Mouse (Mus musculus): ENCODE results near the gene Lsm10. TPM values are rescaled to one million over a fixed set of nuclear protein-coding genes. Genes with fewer than 3 reads are reported as not detected.

Lsm10 gene
- polyA plus RNA-seq, 1 experiment from 2014 or later = 41.8 TPM

DNA sequence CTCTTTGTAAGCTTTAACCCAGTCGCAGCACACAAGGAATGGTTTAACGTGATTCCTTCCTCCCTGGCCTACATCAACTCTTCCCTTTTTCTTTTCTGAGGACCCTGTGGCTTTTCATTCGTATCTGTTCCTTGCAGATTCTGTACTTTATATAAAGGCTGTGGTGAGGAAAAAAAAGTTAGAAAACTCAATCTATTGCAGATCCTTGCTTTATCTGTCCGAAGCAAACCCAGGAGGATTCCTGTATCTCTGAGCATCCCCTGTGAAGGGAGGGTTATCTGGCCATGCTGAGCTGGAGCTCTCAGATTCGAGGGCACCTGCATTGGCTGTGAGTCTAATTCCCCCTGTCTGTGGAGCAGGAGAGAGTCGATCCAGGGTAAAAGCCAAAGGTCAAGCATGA, 27.6 kb upstream of the Lsm10 start:
- H3K4me3 ChIP-seq (ENCODE audit: low read depth, low read length) = no peak overlapping the region
- H3K9me3 ChIP-seq (ENCODE audit: control insufficient read depth, low read length) = no peaks in the 10 kb centered on the region
- DNase-seq (ENCODE audit: low spot score) (no peak), ATAC-seq (ENCODE audit: low FRiP score, low TSS enrichment) (no peak)
- H3K9ac ChIP-seq (ENCODE audit: low read length) = no peak overlapping the region
- no peaks in the 10 kb centered on the region for H3K36me3 ChIP-seq (ENCODE audit: control insufficient read depth, insufficient read depth, low read length)
- no peaks in the 10 kb centered on the region for H3K4me1 ChIP-seq (replicated peaks; ENCODE audit: control insufficient read depth, insufficient read depth)
- no peak overlapping the region for H3K27ac ChIP-seq (replicated peaks)
- H3K27me3 ChIP-seq (ENCODE audit: control insufficient read depth, insufficient read depth, low read length) = no peaks in the 10 kb centered on the region
- 82% methylated on average over 6 of the region's 6 CpGs for WGBS
- TF ChIP-seq CTCF (IDR thresholded peaks at IDR 0.05; ENCODE audit: low read depth) (no peak), EP300 (optimal IDR thresholded peaks at IDR 0.05) (no peak)
- no peak overlapping the region for H3K4me2 ChIP-seq (replicated peaks; ENCODE audit: low read depth)

DNA sequence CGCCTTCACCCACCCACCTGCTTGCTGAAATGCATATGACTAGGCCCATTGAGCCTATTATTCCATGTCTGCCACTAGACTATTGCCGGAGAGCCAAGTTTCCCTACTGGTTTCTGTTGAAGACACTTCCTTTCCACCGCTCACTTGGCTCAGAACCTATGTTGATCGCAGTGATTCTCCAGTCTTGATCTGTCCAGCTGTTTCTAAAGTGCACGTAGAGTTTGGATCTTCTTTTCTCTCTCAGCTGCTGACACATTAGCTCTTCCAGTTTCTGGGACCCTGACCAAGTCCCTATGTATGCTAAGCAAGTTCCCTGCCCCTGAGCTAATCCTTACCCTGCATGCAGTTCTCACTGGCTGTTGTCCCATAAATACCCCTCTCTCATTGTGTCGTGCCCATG, 18.6 kb upstream of the Lsm10 start:
- TF ChIP-seq CTCF (IDR thresholded peaks at IDR 0.05; ENCODE audit: low read depth) = no peak
- no peak for TF ChIP-seq EP300 (optimal IDR thresholded peaks at IDR 0.05)
- Histone ChIP-seq H3K36me3 (ENCODE audit: control insufficient read depth, insufficient read depth, low read length) (no peaks in the 10 kb centered on the region), H3K9ac (ENCODE audit: low read length) (no peak overlapping the region), H3K4me2 (replicated peaks; ENCODE audit: low read depth) (no peak overlapping the region), H3K27me3 (ENCODE audit: control insufficient read depth, insufficient read depth, low read length) (no peaks in the 10 kb centered on the region), H3K27ac (replicated peaks) (no peak overlapping the region), H3K4me3 (ENCODE audit: low read depth, low read length) (no peak overlapping the region), H3K9me3 (ENCODE audit: control insufficient read depth, low read length) (no peaks in the 10 kb centered on the region), H3K4me1 (replicated peaks; ENCODE audit: control insufficient read depth, insufficient read depth) (no peaks in the 10 kb centered on the region)
- WGBS = 67% methylated on average over 6 of the region's 6 CpGs
- DNase-seq (ENCODE audit: low spot score) = no peak
- no peak for ATAC-seq (ENCODE audit: low FRiP score, low TSS enrichment)

DNA sequence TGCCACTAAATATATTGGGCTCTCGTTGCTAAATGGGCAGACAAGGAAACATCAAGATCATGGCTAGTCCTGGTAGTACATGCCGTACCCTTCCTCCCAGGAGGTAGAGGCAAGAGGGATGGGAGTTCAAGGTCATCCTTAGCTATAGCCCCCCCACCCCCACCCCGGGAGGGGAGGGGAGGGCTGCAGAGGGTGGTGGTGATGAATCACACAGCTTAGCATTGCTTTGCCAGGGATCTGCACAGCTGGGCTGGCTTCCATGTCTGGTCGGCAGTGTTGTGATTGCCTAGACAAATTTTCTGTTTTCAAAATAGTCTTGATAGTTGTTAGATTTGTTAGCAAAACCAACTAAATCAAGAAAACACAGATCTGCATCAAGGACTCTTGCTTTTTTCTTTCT, 17.2 kb upstream of the Lsm10 start:
- Histone ChIP-seq H3K4me1 (replicated peaks; ENCODE audit: control insufficient read depth, insufficient read depth) (no peaks in the 10 kb centered on the region), H3K27me3 (ENCODE audit: control insufficient read depth, insufficient read depth, low read length) (no peaks in the 10 kb centered on the region), H3K9ac (ENCODE audit: low read length) (no peak overlapping the region), H3K4me3 (ENCODE audit: low read depth, low read length) (no peak overlapping the region), H3K9me3 (ENCODE audit: control insufficient read depth, low read length) (no peaks in the 10 kb centered on the region), H3K4me2 (replicated peaks; ENCODE audit: low read depth) (no peak overlapping the region), H3K36me3 (ENCODE audit: control insufficient read depth, insufficient read depth, low read length) (no peaks in the 10 kb centered on the region), H3K27ac (replicated peaks) (no peak overlapping the region)
- no peak for DNase-seq (ENCODE audit: low spot score)
- WGBS = 66% methylated on average over 4 of the region's 4 CpGs
- TF ChIP-seq EP300 (optimal IDR thresholded peaks at IDR 0.05) = no peak
- no peak for TF ChIP-seq CTCF (IDR thresholded peaks at IDR 0.05; ENCODE audit: low read depth)
- no peak for ATAC-seq (ENCODE audit: low FRiP score, low TSS enrichment)

DNA sequence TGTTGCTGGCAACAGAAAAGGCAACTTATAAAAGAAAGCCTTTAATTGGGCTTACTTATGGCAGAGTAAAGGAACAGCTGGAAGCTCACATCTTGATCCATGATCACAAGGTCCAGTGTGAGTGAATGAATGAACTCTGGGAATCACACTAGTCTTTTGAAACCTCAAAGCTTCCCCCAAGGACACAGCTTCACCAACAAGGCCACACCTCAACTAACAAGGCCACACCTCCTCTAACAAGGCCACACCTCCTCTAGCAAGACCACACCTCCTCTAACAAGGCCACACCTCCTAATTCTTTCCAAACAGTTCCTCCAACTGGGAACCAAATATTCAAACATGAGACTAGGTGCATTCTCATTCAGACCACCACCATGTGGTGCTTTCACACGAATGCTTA, 14.8 kb upstream of the Lsm10 start:
- 92% methylated on average over 1 of the region's 1 CpGs for WGBS
- no peak overlapping the region for H3K9ac ChIP-seq (ENCODE audit: low read length)
- DNase-seq (ENCODE audit: low spot score) (no peak), ATAC-seq (ENCODE audit: low FRiP score, low TSS enrichment) (no peak)
- no peaks in the 10 kb centered on the region for H3K4me1 ChIP-seq (replicated peaks; ENCODE audit: control insufficient read depth, insufficient read depth)
- TF ChIP-seq CTCF (IDR thresholded peaks at IDR 0.05; ENCODE audit: low read depth) = no peak
- TF ChIP-seq EP300 (optimal IDR thresholded peaks at IDR 0.05) = no peak
- no peaks in the 10 kb centered on the region for H3K36me3 ChIP-seq (ENCODE audit: control insufficient read depth, insufficient read depth, low read length)
- H3K27me3 ChIP-seq (ENCODE audit: control insufficient read depth, insufficient read depth, low read length) = no peaks in the 10 kb centered on the region
- H3K4me2 ChIP-seq (replicated peaks; ENCODE audit: low read depth) = no peak overlapping the region
- H3K9me3 ChIP-seq (ENCODE audit: control insufficient read depth, low read length) = no peaks in the 10 kb centered on the region
- no peak overlapping the region for H3K27ac ChIP-seq (replicated peaks)
- H3K4me3 ChIP-seq (ENCODE audit: low read depth, low read length) = no peak overlapping the region

DNA sequence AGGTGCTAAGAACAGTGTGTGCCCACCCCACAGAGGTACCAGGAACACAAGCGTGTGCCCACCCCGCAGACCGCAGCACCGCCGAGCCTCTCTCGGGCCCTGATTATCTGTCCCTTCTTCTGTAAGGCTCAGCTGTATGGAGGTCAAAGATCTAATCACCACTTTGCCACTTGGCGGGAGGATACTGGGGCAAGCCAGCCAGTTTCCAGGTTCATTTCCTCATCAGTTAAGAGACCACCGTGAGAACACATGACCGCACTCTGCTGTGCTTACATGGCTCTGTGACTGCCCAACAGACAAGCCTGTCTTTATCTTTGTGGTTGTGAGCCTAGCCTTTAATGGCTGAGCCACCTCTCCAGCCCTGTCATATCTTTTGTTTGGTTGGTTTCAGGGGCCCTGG, 13.4 kb upstream of the Lsm10 start:
- 84% methylated on average over 9 of the region's 9 CpGs for WGBS
- no peak for DNase-seq (ENCODE audit: low spot score)
- Histone ChIP-seq H3K9ac (ENCODE audit: low read length) (no peak overlapping the region), H3K36me3 (ENCODE audit: control insufficient read depth, insufficient read depth, low read length) (0 out of 2 replicates have a peak, but pooled peaks cover 2% of the 10 kb centered on the region), H3K4me2 (replicated peaks; ENCODE audit: low read depth) (no peak overlapping the region), H3K27me3 (ENCODE audit: control insufficient read depth, insufficient read depth, low read length) (no peaks in the 10 kb centered on the region), H3K4me1 (replicated peaks; ENCODE audit: control insufficient read depth, insufficient read depth) (no peaks in the 10 kb centered on the region), H3K4me3 (ENCODE audit: low read depth, low read length) (no peak overlapping the region), H3K9me3 (ENCODE audit: control insufficient read depth, low read length) (no peaks in the 10 kb centered on the region), H3K27ac (replicated peaks) (no peak overlapping the region)
- ATAC-seq (ENCODE audit: low FRiP score, low TSS enrichment) = peak; percentile 41; the same call in 1 of the 2 replicates
- no peak for TF ChIP-seq EP300 (optimal IDR thresholded peaks at IDR 0.05)
- TF ChIP-seq CTCF (IDR thresholded peaks at IDR 0.05; ENCODE audit: low read depth) = no peak

DNA sequence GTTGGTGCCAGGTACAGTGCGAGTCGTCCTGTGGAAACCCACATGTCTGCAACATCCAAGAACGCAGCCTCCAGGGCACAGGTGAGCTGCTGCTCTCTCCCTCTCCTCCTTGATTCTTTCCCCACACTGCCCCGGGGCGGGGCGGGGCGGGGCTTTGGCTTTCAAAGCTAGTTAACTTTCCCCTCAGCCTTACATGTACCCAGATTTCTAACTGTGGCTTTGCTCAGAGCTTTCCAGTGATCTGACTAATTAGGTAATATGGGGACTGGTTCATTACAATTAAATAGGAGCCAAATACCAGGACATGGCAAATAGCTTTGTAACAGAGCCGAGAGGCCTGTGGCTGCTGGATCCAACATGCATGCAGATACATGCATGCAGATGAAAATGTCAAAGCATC, 12.0 kb upstream of the Lsm10 start:
- TF ChIP-seq CTCF (IDR thresholded peaks at IDR 0.05; ENCODE audit: low read depth) (no peak), EP300 (optimal IDR thresholded peaks at IDR 0.05) (no peak)
- DNase-seq (ENCODE audit: low spot score) (peak; percentile 45), ATAC-seq (ENCODE audit: low FRiP score, low TSS enrichment) (no peak)
- H3K9me3 ChIP-seq (ENCODE audit: control insufficient read depth, low read length) = no peaks in the 10 kb centered on the region
- H3K4me1 ChIP-seq (replicated peaks; ENCODE audit: control insufficient read depth, insufficient read depth) = no peaks in the 10 kb centered on the region
- H3K4me3 ChIP-seq (ENCODE audit: low read depth, low read length) = no peak overlapping the region
- H3K36me3 ChIP-seq (ENCODE audit: control insufficient read depth, insufficient read depth, low read length) = 0 out of 2 replicates have a peak, but pooled peaks cover 2% of the 10 kb centered on the region
- no peaks in the 10 kb centered on the region for H3K27me3 ChIP-seq (ENCODE audit: control insufficient read depth, insufficient read depth, low read length)
- H3K27ac ChIP-seq (replicated peaks) = no peak overlapping the region
- H3K4me2 ChIP-seq (replicated peaks; ENCODE audit: low read depth) = no peak overlapping the region
- 64% methylated on average over 8 of the region's 8 CpGs for WGBS
- no peak overlapping the region for H3K9ac ChIP-seq (ENCODE audit: low read length)

Measured in stomach, postnatal 0 days (tissue).